Mouse (Mus musculus): ENCODE results near the gene Wars. TPM values are rescaled to one million over a fixed set of nuclear protein-coding genes. Genes with fewer than 3 reads are reported as not detected.

Gene Wars
- polyA plus RNA-seq (2017; shearing (Covaris generic)): 103 TPM

GRCm38 (mm10) chr12:108893715-108894431 is at the start of gene Wars:
Wars (minus strand) TSS chr12:108894174.

GRCm38 (mm10) chr12:108892989-108893714 is 822 bp downstream of the Wars start, which contains the start of gene Wdr25:
Wdr25 (plus strand) TSS chr12:108893631.

GRCm38 (mm10) chr12:108835840-108836409 is 58.0 kb downstream of the Wars start, which contains the start of the genes Slc25a29 and Slc25a47:
Slc25a29 (minus strand) TSS chr12:108835883.
Slc25a47 (plus strand) TSS chr12:108836046.

Other genes starting within 250 kb of the Wars start
- gene Degs2, start 191.9 kb downstream of the Wars start, polyA plus RNA-seq (2017; shearing (Covaris generic)): 6.7 TPM
- 7.5 TPM for gene Yy1, start 101.2 kb downstream of the Wars start, polyA plus RNA-seq (2017; shearing (Covaris generic))
- gene Slc25a29, start 58.3 kb downstream of the Wars start, polyA plus RNA-seq (2017; shearing (Covaris generic)): 8.6 TPM
- gene Slc25a47, start 58.1 kb downstream of the Wars start, polyA plus RNA-seq (2017; shearing (Covaris generic)): 2.0 TPM
- 8.4 TPM for gene Wdr25, start 543 bp downstream of the Wars start, polyA plus RNA-seq (2017; shearing (Covaris generic))
- 0.26 TPM for gene Begain, start 174.0 kb upstream of the Wars start, polyA plus RNA-seq (2017; shearing (Covaris generic))

Measured in CD4-positive, CD25-positive, alpha-beta regulatory T cell, adult 9 weeks (primary cell).